Mouse (Mus musculus) embryo, embryonic 10.5 days (tissue): ENCODE measurements at regions not wholly inside any gene's neighbourhood (a gene's known extent, or its start where the extent isn't known, plus 50 kb on each side); places are given as distances from the start of the nearest gene placed in this dataset.

Experiments
- DNase-seq: peaks from one replicate; pipeline ENCODE4 v3.0.0-alpha.2; 2015; ENCODE audit warnings: low spot score

GRCm38 (mm10) chr4:71663397-71663796 is 94.4 kb downstream of the Gm11232 start:
- no peak for DNase-seq

- no peak for DNase-seq
Measured at GRCm38 (mm10) chr4:71640521-71640920, 117.2 kb downstream of the Gm11232 start.

- no peak for DNase-seq
Measured at GRCm38 (mm10) chr4:71627088-71627487, 130.7 kb downstream of the Gm11232 start.

GRCm38 (mm10) chr4:71626626-71627025 is 131.1 kb downstream of the Gm11232 start:
- DNase-seq: peak; percentile 59

GRCm38 (mm10) chr4:71624771-71625170 is 133.0 kb downstream of the Gm11232 start:
- DNase-seq: no peak

- DNase-seq: no peak
Measured at GRCm38 (mm10) chr4:71613720-71614119, 144.0 kb downstream of the Gm11232 start.

- no peak for DNase-seq
Measured at GRCm38 (mm10) chr4:71585880-71586279, 171.9 kb downstream of the Gm11232 start.

GRCm38 (mm10) chr4:71560656-71561055 is 197.1 kb downstream of the Gm11232 start:
- no peak for DNase-seq

- no peak for DNase-seq
Measured at GRCm38 (mm10) chr4:71539200-71539599, 218.6 kb downstream of the Gm11232 start.

- no peak for DNase-seq
Measured at GRCm38 (mm10) chr4:71537971-71538370, 219.8 kb downstream of the Gm11232 start.

GRCm38 (mm10) chr4:71524255-71524970 is 233.4 kb downstream of the Gm11232 start:
- no peak for DNase-seq

GRCm38 (mm10) chr4:71520751-71521150 is 237.0 kb downstream of the Gm11232 start:
- DNase-seq: no peak

GRCm38 (mm10) chr4:71517921-71518404 is 239.8 kb downstream of the Gm11232 start:
- peak; percentile 26 for DNase-seq

GRCm38 (mm10) chr4:71506911-71507310 is 250.9 kb downstream of the Gm11232 start:
- no peak for DNase-seq

GRCm38 (mm10) chr4:71489788-71490187 is 268.0 kb downstream of the Gm11232 start:
- no peak for DNase-seq

GRCm38 (mm10) chr4:71488663-71489161 is 269.1 kb downstream of the Gm11232 start:
- DNase-seq: peak; percentile 35

GRCm38 (mm10) chr4:71488059-71488458 is 269.7 kb downstream of the Gm11232 start:
- DNase-seq: no peak

GRCm38 (mm10) chr4:71480960-71481359 is 276.8 kb downstream of the Gm11232 start:
- no peak for DNase-seq

GRCm38 (mm10) chr4:71470580-71470979 is 287.2 kb downstream of the Gm11232 start:
- no peak for DNase-seq

- no peak for DNase-seq
Measured at GRCm38 (mm10) chr4:71454811-71455210, 303.0 kb downstream of the Gm11232 start.

GRCm38 (mm10) chr4:71453499-71453898 is 304.3 kb downstream of the Gm11232 start:
- DNase-seq: no peak

GRCm38 (mm10) chr4:71446461-71446860 is 311.3 kb downstream of the Gm11232 start:
- DNase-seq: no peak

GRCm38 (mm10) chr4:71431245-71431929 is 326.4 kb downstream of the Gm11232 start:
- DNase-seq: no peak
